Mouse (Mus musculus) brain, embryonic 14.5 days (tissue): ENCODE measurements around the gene Timm22.

ENCODE experiments used
- CTCF ChIP-seq: fragments of 200-500 bp; IDR thresholded peaks from 2 replicates; pipeline ENCODE4 v1.5.1; 2012; ENCODE audit warnings: inconsistent platforms, mild to moderate bottlenecking, moderate library complexity, borderline replicate concordance; ENCODE audit not compliant: insufficient read depth, insufficient read length; ENCODE audit errors: extremely low read depth
- POLR2A ChIP-seq: fragments of 200-500 bp; IDR thresholded peaks from 2 replicates; pipeline ENCODE4 v1.6.1; 2012; ENCODE audit warnings: mild to moderate bottlenecking, inconsistent platforms, borderline replicate concordance; ENCODE audit not compliant: poor library complexity, insufficient read depth, insufficient read length, severe bottlenecking; ENCODE audit errors: extremely low read depth

DNA sequence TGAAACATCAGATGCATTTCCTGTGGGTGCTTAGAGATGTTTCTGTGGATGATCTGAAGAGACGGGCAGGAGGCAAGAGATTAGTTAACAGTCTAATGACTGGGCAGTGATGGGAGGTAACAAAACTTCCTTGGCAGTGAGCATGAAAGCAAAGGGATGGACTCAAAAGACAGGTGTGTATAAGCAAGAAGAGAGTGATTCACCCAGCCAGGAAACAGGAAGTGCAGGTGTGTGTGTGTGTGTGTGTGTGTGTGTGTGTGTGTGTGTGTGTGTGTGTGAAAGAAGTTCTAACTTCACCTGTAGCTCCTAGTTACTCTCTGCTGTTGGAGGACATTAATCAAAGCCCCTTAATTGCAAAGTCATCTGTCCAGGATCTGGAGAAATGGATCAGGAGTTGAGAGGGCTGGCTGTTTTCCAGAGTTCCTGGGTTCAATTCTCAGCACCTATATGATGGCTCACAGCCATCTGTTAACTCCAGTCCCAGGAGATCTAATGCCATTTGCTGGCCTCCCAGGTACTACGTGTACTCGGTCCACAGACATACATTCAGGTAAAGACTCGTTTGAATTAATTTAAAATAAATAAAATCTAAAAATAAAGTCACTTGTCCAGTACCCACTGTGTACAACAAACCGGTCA, 1.0 kb upstream of the Timm22 start:
- TF ChIP-seq POLR2A = no peak
- TF ChIP-seq CTCF = no peak
